Mouse (Mus musculus): ENCODE data around the gene Ralbp1.

DNA sequence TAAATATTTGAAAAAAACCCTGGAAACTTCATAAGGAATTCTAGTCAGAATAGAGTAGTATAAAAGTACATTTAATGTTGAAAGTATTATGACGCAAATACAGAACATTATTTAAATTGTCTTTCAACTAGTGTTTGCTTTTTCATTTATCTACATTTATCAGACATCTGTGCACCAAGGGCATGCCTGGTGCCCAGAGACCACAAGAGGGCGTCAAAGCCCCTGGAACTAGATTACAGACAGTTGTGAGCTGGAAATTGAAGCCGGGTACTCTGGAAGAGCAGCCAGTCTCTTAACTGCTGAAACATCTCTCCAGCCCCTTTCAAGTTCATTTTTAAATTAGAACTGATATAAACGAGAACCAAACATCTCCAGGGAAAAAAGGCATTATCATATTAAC, 23.0 kb downstream of the Ralbp1 start:
- peak; percentile 16; the same call in 1 of the 2 replicates for TF ChIP-seq CTCF (IDR thresholded peaks at IDR 0.05; ENCODE audit: control insufficient read depth, insufficient read depth, insufficient replicate concordance, low read depth, low read length)
- TF ChIP-seq POLR2A (IDR thresholded peaks at IDR 0.05; ENCODE audit: control insufficient read depth, low read depth, low read length) = no peak
